In genomic region chr10:14047661-14048060, GRCm38 (mm10) we compare ENCODE assay signal across 9 mouse cellular contexts.
DNase-seq lines count a peak whose midpoint lies in the region; ATAC-seq and TF ChIP-seq lines count a peak whose summit lies in the region.
"Had no signal": no experiment of that assay in that cellular context is flagged by ENCODE, and none has a peak within 500 bp of the region (broad histone marks: within the 10 kb centered on the region; RNA-seq: fewer than 3 reads in every experiment).

No protein-coding gene starts in this region.

- peaks cover 29% of the 10 kb centered on the region for H3K4me1 ChIP-seq in forebrain, embryonic 12.5 days
- no peaks in the 10 kb centered on the region for H3K4me1 ChIP-seq in forebrain, embryonic 11.5 days (replicated peaks; ENCODE audit: control insufficient read depth, insufficient read depth, low read length)
- peaks cover 0 to 4% of the 10 kb centered on the region in 2 experiments; a peak in 1 of 4 replicates for H3K4me1 ChIP-seq in liver, embryonic 14.5 days (replicated peaks; ENCODE audit: control insufficient read depth in 2 of 2, insufficient read depth in 2 of 2, low read length in 1 of 2)
- peaks cover 18% of the 10 kb centered on the region; the same call in 1 of the 2 replicates for H3K4me1 ChIP-seq in liver, embryonic 12.5 days
- H3K4me1 ChIP-seq in heart, postnatal 0 days (ENCODE audit: control insufficient read depth, insufficient read depth), result peaks cover 29% of the 10 kb centered on the region

- 0 out of 2 replicates have a peak, but pooled peaks have one; percentile 25 for ATAC-seq in forebrain, embryonic 12.5 days (ENCODE audit: low FRiP score)
- no peak for ATAC-seq in forebrain, embryonic 11.5 days (replicated peaks; ENCODE audit: low FRiP score)
- 0 out of 2 replicates have a peak, but pooled peaks have one; percentile 13 for ATAC-seq in liver, embryonic 14.5 days (ENCODE audit: insufficient read depth)
- no peak for ATAC-seq in liver, embryonic 12.5 days
- ATAC-seq in heart, postnatal 0 days (ENCODE audit: insufficient read depth, low read depth), result peak; percentile 24; the same call in 1 of the 2 replicates

- TF ChIP-seq CTCF in liver, embryonic 14.5 days (IDR thresholded peaks at IDR 0.05; ENCODE audit: low read depth), result no peak
- TF ChIP-seq CTCF in heart, postnatal 0 days (IDR thresholded peaks at IDR 0.05; ENCODE audit: low read depth), result no peak

- DNase-seq in forebrain, embryonic 11.5 days (ENCODE audit: low spot score), result no peak
- no peak for DNase-seq in liver, embryonic 14.5 days (ENCODE audit: low read depth in 3 of 3, low spot score in 3 of 3)
- peak; percentile 39 for DNase-seq in heart, postnatal 0 days (ENCODE audit: low spot score)
- peak; percentile 22 to 40 for DNase-seq in kidney, postnatal 4 days
- DNase-seq in embryo, embryonic 9.5 days (ENCODE audit: extremely low spot score), result no peak
- no peak for DNase-seq in retina, postnatal 1 day
- DNase-seq: liver, embryonic 13.5 days had no signal

- no peak overlapping the region for H3K4me3 ChIP-seq in forebrain, embryonic 12.5 days (replicated peaks)
- H3K4me3 ChIP-seq in forebrain, embryonic 11.5 days (ENCODE audit: low read depth, low read length), result no peak overlapping the region
- H3K4me3 ChIP-seq in liver, embryonic 14.5 days (ENCODE audit: insufficient read depth in 1 of 2, low read depth in 2 of 2, low read length in 2 of 2), result no peak overlapping the region
- H3K4me3 ChIP-seq in liver, embryonic 12.5 days, result no peak overlapping the region
- H3K4me3 ChIP-seq in heart, postnatal 0 days (ENCODE audit: low read depth, low read length), result no peak overlapping the region
- H3K4me3 ChIP-seq: liver, embryonic 13.5 days had no signal

- H3K9ac ChIP-seq in forebrain, embryonic 12.5 days, result no peak overlapping the region
- H3K9ac ChIP-seq in forebrain, embryonic 11.5 days (ENCODE audit: low read length), result no peak overlapping the region
- no peak overlapping the region for H3K9ac ChIP-seq in liver, embryonic 14.5 days (replicated peaks)
- H3K9ac ChIP-seq in liver, embryonic 12.5 days, result no peak overlapping the region
- no peak overlapping the region for H3K9ac ChIP-seq in heart, postnatal 0 days (replicated peaks; ENCODE audit: low read depth, low read length)
- H3K9ac ChIP-seq: liver, embryonic 13.5 days had no signal

- H3K27ac ChIP-seq in forebrain, embryonic 12.5 days, result no peak overlapping the region
- no peak overlapping the region for H3K27ac ChIP-seq in forebrain, embryonic 11.5 days (ENCODE audit: low read depth, low read length)
- no peak overlapping the region for H3K27ac ChIP-seq in liver, embryonic 14.5 days
- no peak overlapping the region for H3K27ac ChIP-seq in liver, embryonic 12.5 days
- peak overlapping the region; percentile 3 for H3K27ac ChIP-seq in heart, postnatal 0 days (ENCODE audit: low read depth)
- H3K27ac ChIP-seq: liver, embryonic 13.5 days had no signal

- no peaks in the 10 kb centered on the region for H3K36me3 ChIP-seq in forebrain, embryonic 12.5 days (replicated peaks)
- no peaks in the 10 kb centered on the region for H3K36me3 ChIP-seq in forebrain, embryonic 11.5 days (ENCODE audit: control insufficient read depth, insufficient read depth, low read length)
- H3K36me3 ChIP-seq in liver, embryonic 14.5 days (replicated peaks; ENCODE audit: control insufficient read depth, insufficient read depth, low read depth), result no peaks in the 10 kb centered on the region
- H3K36me3 ChIP-seq in liver, embryonic 12.5 days, result no peaks in the 10 kb centered on the region
- no peaks in the 10 kb centered on the region for H3K36me3 ChIP-seq in heart, postnatal 0 days (replicated peaks; ENCODE audit: control insufficient read depth, insufficient read depth, low read length)
- H3K36me3 ChIP-seq: liver, embryonic 13.5 days had no signal

- H3K4me2 ChIP-seq in forebrain, embryonic 12.5 days, result no peak overlapping the region
- no peak overlapping the region for H3K4me2 ChIP-seq in forebrain, embryonic 11.5 days (ENCODE audit: low read depth, low read length, severe bottlenecking)
- H3K4me2 ChIP-seq in liver, embryonic 14.5 days (ENCODE audit: low read depth), result no peak overlapping the region
- no peak overlapping the region for H3K4me2 ChIP-seq in liver, embryonic 12.5 days
- peak overlapping the region; percentile 22; the same call in 1 of the 2 replicates for H3K4me2 ChIP-seq in heart, postnatal 0 days (ENCODE audit: low read depth, low read length)
- H3K4me2 ChIP-seq: liver, embryonic 13.5 days had no signal

- H3K9me3 ChIP-seq in forebrain, embryonic 12.5 days, result no peaks in the 10 kb centered on the region
- H3K9me3 ChIP-seq in forebrain, embryonic 11.5 days (ENCODE audit: control insufficient read depth, low read length), result no peaks in the 10 kb centered on the region
- H3K9me3 ChIP-seq in liver, embryonic 14.5 days (ENCODE audit: control insufficient read depth, low read length), result no peaks in the 10 kb centered on the region
- no peaks in the 10 kb centered on the region for H3K9me3 ChIP-seq in liver, embryonic 12.5 days (replicated peaks)
- no peaks in the 10 kb centered on the region for H3K9me3 ChIP-seq in heart, postnatal 0 days (replicated peaks; ENCODE audit: control insufficient read depth, low read length)
- H3K9me3 ChIP-seq: liver, embryonic 13.5 days had no signal

- no peaks in the 10 kb centered on the region for H3K27me3 ChIP-seq in forebrain, embryonic 12.5 days
- no peaks in the 10 kb centered on the region for H3K27me3 ChIP-seq in forebrain, embryonic 11.5 days (ENCODE audit: control insufficient read depth, insufficient read depth, low read length)
- H3K27me3 ChIP-seq in liver, embryonic 14.5 days (ENCODE audit: control insufficient read depth, insufficient read depth, low read length), result no peaks in the 10 kb centered on the region
- H3K27me3 ChIP-seq in liver, embryonic 12.5 days (replicated peaks), result peaks cover 3% of the 10 kb centered on the region; the same call in 1 of the 2 replicates
- no peaks in the 10 kb centered on the region for H3K27me3 ChIP-seq in heart, postnatal 0 days (ENCODE audit: control insufficient read depth, insufficient read depth, low read length)
- H3K27me3 ChIP-seq: liver, embryonic 13.5 days had no signal

- 59% methylated on average over 2 of the region's 2 CpGs for WGBS in forebrain, embryonic 12.5 days
- WGBS in forebrain, embryonic 11.5 days, result 54% methylated on average over 2 of the region's 2 CpGs
- WGBS in liver, embryonic 14.5 days (ENCODE audit: insufficient replicate concordance), result 49% methylated on average over 2 of the region's 2 CpGs
- WGBS in liver, embryonic 12.5 days (ENCODE audit: insufficient replicate concordance), result 58% methylated on average over 2 of the region's 2 CpGs
- WGBS in heart, postnatal 0 days, result 22% methylated on average over 2 of the region's 2 CpGs

- TF ChIP-seq EP300 in liver, embryonic 14.5 days (IDR thresholded peaks at IDR 0.05; ENCODE audit: low read depth), result no peak
- no peak for TF ChIP-seq EP300 in heart, postnatal 0 days (IDR thresholded peaks at IDR 0.05; ENCODE audit: low read depth)

Comparison
In these comparisons a context has a peak if more than half of its experiments do, and no peak if none do; other contexts are left out.
1. ATAC-seq: peak in forebrain, embryonic 12.5 days (single experiment), liver, embryonic 14.5 days (single experiment) and heart, postnatal 0 days (single experiment); none in forebrain, embryonic 11.5 days (single experiment) and liver, embryonic 12.5 days (single experiment).
2. DNase-seq: peak in heart, postnatal 0 days (single experiment) and kidney, postnatal 4 days (2 of 2); none in forebrain, embryonic 11.5 days (single experiment), liver, embryonic 14.5 days (0 of 3), embryo, embryonic 9.5 days (single experiment) and retina, postnatal 1 day (single experiment).